Mouse (Mus musculus) inflammation-experienced regulatory T-cells (primary cell): ENCODE measurements around the gene St3gal2. TPM values are rescaled to one million over a fixed set of nuclear protein-coding genes. Genes with fewer than 3 reads are reported as not detected.

Experiments used
- polyA plus RNA-seq, 2 experiments: library from polyadenylated mRNA; unstranded; fragments of 100-300 nt; shearing (Covaris generic); gene quantifications; one replicate each; pipeline ENCODE4 v1.2.1; 2017

St3gal2 gene
- 10 to 100 TPM; 26.4 to 42.2 TPM for polyA plus RNA-seq

DNA sequence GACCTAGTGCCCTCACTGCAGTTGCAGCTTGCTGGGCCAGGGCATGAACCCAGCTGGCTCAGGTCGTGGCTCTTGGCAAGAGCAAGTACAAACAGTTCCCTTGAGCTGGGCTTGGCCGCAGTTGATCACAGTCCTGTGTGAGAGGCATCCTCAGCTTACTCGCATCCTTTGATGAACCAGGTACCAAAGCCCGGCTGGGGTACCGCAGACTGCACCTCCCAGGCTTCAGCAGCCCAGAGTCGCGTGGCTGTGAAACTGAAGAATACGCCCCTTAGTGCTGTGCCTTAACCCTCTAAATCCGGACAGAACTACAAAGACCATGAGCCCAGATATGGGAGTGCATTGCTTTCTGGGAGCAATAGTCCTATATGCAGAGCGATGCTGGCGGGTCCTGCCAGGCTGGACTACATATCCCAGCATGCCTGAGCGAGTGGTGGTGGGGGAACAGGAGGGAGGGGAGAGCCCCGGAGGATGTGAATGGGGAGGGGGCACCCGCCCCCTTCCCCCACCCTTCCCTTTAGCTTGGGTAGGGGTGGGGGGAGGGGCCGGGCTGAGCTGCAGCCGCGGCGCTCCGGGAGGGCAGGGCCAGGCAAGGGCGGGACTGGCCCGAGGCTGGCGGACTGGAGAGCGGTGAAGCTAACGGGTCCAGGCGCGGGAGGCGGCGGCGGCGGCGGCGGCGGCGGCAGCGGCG lies at the start of gene St3gal2:
St3gal2 (plus strand) TSS at position 582 of the 691 bp plus-strand sequence.

DNA sequence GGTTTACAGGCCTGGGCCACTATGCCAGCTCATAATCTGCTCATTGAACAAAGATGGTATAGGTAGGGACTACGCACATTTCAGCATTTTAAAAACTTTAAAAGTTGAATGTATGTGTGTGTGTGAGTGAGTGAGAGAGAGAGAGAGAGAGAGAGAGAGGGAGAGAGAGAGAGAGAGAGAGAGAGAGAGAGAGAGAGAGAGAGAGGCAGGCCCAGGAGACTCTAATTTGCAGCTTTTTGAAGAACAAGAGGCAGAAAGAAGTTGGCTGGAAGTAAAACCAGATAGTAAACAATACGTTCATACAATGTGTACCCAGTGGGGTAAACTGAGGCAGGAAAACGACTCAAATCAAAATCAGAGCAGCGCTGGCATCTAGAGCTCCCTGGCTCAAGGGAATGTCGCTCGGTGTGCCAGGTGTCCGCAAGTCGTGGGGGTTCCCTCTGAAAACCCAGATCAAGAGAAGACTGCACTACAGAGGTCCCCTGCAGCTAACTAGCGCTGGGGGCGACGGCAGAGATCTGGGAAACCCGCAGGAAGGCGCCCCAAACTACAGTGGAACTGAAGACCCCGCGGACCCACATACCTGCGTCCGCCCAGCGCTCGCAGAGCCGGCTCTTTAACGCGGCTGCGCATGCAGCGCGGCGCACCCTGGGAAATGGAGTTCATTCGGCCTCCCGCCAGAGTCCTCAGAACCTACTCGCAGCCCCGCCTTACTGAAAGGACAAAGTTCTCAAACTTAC lies 17.7 kb upstream of the St3gal2 start, which contains the start of gene Fuk:
Fuk (minus strand) TSS at position 650 of the 740 bp plus-strand sequence.

DNA sequence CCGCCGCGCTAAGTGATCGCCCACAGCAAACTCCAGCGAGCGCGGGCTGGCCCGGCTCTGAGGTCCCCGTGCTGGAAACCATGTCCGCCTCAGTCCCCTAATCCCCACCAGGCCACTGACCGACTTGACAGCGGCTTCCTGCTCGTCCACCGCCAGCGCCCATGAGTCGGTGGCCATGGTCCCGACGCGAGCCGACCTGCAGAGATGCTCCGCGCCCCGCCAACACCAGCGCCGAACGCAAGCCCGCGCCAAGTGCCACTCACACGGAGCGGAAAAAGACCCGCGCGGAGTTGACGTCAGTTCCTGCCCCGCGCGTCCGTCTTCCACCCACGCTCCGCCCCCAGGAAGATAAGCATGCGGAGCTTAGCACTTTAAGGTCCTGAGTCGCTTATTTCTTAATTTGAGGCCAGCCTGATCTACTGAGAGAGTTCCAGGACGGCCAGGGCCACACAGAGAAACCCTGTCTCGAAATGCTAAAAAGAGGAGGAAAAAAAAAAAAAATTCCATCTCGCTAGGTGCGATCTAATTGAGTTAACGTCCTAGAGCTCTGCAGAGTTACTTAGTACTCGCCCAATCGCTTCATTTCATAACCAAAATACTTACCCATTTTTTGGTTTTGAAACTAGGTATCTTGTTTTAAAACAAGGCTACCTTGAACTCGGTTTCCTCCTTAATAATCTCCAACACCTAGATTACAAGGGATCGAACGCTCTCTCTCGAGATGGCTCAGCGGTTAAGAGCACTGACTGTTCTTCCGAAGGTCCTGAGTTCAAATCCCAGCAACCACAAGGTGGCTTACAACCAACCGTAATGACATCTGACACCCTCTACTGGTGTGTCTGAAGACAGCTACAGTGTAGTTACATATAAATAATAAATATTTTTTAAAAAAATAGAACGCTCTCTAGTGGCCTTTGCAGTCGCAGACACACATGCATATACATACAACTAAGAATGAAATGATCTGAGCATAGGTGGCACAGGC lies 78.1 kb downstream of the St3gal2 start, which contains the start of gene Ddx19a:
Ddx19a (minus strand) TSS at position 254 of the 985 bp plus-strand sequence.

Other genes starting within 250 kb of the St3gal2 start
- under 1 TPM; 0.27 to 0.55 TPM for gene Mtss1l, start 198.4 kb upstream of the St3gal2 start, polyA plus RNA-seq
- gene Il34, start 114.0 kb upstream of the St3gal2 start, polyA plus RNA-seq: 1 to 10 TPM in 1 of 2 experiments, under 1 TPM in 1; 0.12 to 3.5 TPM
- 10 to 100 TPM; 50.3 to 57.3 TPM for gene Cog4, start 73.3 kb upstream of the St3gal2 start, polyA plus RNA-seq
- 100 to 1,000 TPM; 162 to 164 TPM for gene Sf3b3, start 73.1 kb upstream of the St3gal2 start, polyA plus RNA-seq
- 10 to 100 TPM in 1 of 2 experiments, 1 to 10 TPM in 1; 8.0 to 10.4 TPM for gene Fuk, start 17.4 kb upstream of the St3gal2 start, polyA plus RNA-seq
- 10 to 100 TPM; 22.0 to 25.7 TPM for gene Ddx19a, start 77.9 kb downstream of the St3gal2 start, polyA plus RNA-seq
- 10 to 100 TPM; 11.6 to 15.3 TPM for gene Ddx19b, start 111.8 kb downstream of the St3gal2 start, polyA plus RNA-seq
- 10 to 100 TPM; 41.4 to 51.0 TPM for gene Aars, start 113.2 kb downstream of the St3gal2 start, polyA plus RNA-seq
- 10 to 100 TPM; 26.5 to 43.9 TPM for gene Exosc6, start 136.4 kb downstream of the St3gal2 start, polyA plus RNA-seq
- gene Clec18a, start 172.5 kb downstream of the St3gal2 start, polyA plus RNA-seq: under 1 TPM; 0.20 to 0.34 TPM
- gene Pdpr, start 174.7 kb downstream of the St3gal2 start, polyA plus RNA-seq: 10 to 100 TPM; 15.4 to 19.4 TPM